Mouse (Mus musculus) cerebellum, adult 2 months (tissue): ENCODE results near the gene Syt6.

Experiments used
- CTCF ChIP-seq: fragments of 200-500 bp; IDR thresholded peaks from 2 replicates; pipeline ENCODE4 v1.5.1; 2011; ENCODE audit warnings: low read depth, mild to moderate bottlenecking, control low read depth, low read length, moderate library complexity, borderline replicate concordance; ENCODE audit not compliant: insufficient read depth
- POLR2A ChIP-seq: fragments of 200-500 bp; IDR thresholded peaks from 2 replicates; pipeline ENCODE4 v1.6.1; 2011; ENCODE audit warnings: low read length, control low read depth, borderline replicate concordance; ENCODE audit not compliant: insufficient read depth

- TF ChIP-seq CTCF, result no peak
- TF ChIP-seq POLR2A, result no peak
Observed at GRCm38 (mm10) chr3:103612636-103613355, 37.8 kb downstream of the Syt6 start.
